Mouse (Mus musculus) E14TG2a.4 (cell line): ENCODE results near the gene Mymk.

ENCODE experiments used
- H3K27me3 ChIP-seq: 2 replicates; pipeline ENCODE4 v1.6.1; 2014; ENCODE audit warnings: low read length, control low read depth; ENCODE audit not compliant: insufficient read depth
- H3K36me3 ChIP-seq: 2 replicates; pipeline ENCODE4 v1.6.1; 2014; ENCODE audit warnings: low read length, control low read depth; ENCODE audit not compliant: insufficient read depth
- H3K4me1 ChIP-seq: replicated peaks from 2 replicates; pipeline ENCODE4 v1.6.1; 2014; ENCODE audit warnings: low read depth, low read length, control low read depth
- H3K4me3 ChIP-seq: replicated peaks from 2 replicates; pipeline ENCODE4 v1.5.1; 2014; ENCODE audit warnings: mild to moderate bottlenecking, low read length
- H3K9me3 ChIP-seq: 2 replicates; pipeline ENCODE4 v1.6.1; 2014; ENCODE audit warnings: low read length, control low read depth
- CTCF ChIP-seq: conservative IDR thresholded peaks from 2 replicates; pipeline ENCODE4 v1.5.1; 2014; ENCODE audit warnings: low read length
- NANOG ChIP-seq: IDR thresholded peaks from 2 replicates; pipeline ENCODE4 v1.6.1; 2014; ENCODE audit warnings: borderline replicate concordance, low read length, mixed read lengths
- POU5F1 ChIP-seq: IDR thresholded peaks from 2 replicates; pipeline ENCODE4 v1.6.1; 2014; ENCODE audit warnings: low read length, borderline replicate concordance

Gene Mymk

GRCm38 (mm10) chr2:27075485-27075884, 3.5 kb upstream of the Mymk start:
- H3K27me3 ChIP-seq = peaks cover 9% of the 10 kb centered on the region
- no peaks in the 10 kb centered on the region for H3K9me3 ChIP-seq
- peaks cover 7% of the 10 kb centered on the region; the same call in 1 of the 2 replicates for H3K4me1 ChIP-seq
- TF ChIP-seq CTCF (peak; percentile 28; the same call in 1 of the 2 replicates), POU5F1 (no peak)
- H3K4me3 ChIP-seq = no peak overlapping the region
- no peaks in the 10 kb centered on the region for H3K36me3 ChIP-seq

DNA sequence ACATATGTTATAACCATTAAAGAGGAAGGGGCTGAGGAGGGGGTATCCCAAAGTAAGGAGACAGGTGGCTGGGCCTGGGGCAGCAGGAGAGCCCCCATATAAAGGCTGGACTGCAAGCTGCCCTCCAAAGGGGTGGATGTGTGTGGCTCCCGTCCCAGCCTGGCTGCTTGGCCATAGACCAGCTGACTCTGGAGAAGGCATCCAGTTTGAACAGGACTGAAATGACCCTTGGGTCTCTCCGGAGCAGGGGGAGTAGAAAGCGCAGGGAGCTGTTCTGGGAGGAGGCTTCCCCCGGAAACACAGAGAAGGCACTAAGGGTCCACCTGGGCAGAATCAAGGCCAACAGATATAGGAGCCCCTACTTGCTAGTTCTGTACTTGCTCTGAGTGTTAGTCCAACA, 2.8 kb upstream of the Mymk start:
- H3K9me3 ChIP-seq = no peaks in the 10 kb centered on the region
- H3K36me3 ChIP-seq = no peaks in the 10 kb centered on the region
- TF ChIP-seq NANOG (no peak), CTCF (no peak), POU5F1 (no peak)
- no peak overlapping the region for H3K4me3 ChIP-seq
- peaks cover 7% of the 10 kb centered on the region; the same call in 1 of the 2 replicates for H3K4me1 ChIP-seq
- H3K27me3 ChIP-seq = peaks cover 8% of the 10 kb centered on the region

- TF ChIP-seq POU5F1 (no peak), CTCF (no peak), NANOG (no peak)
- H3K27me3 ChIP-seq = no peaks in the 10 kb centered on the region
- H3K36me3 ChIP-seq = no peaks in the 10 kb centered on the region
- H3K4me3 ChIP-seq = no peak overlapping the region
- H3K9me3 ChIP-seq = no peaks in the 10 kb centered on the region
- no peaks in the 10 kb centered on the region for H3K4me1 ChIP-seq
Measured at GRCm38 (mm10) chr2:27073407-27073806, 1.4 kb upstream of the Mymk start.

GRCm38 (mm10) chr2:27071137-27071536, 842 bp downstream of the Mymk start:
- H3K4me1 ChIP-seq = no peaks in the 10 kb centered on the region
- no peaks in the 10 kb centered on the region for H3K27me3 ChIP-seq
- H3K9me3 ChIP-seq = no peaks in the 10 kb centered on the region
- H3K36me3 ChIP-seq = no peaks in the 10 kb centered on the region
- TF ChIP-seq NANOG = no peak
- no peak for TF ChIP-seq CTCF
- no peak for TF ChIP-seq POU5F1
- no peak overlapping the region for H3K4me3 ChIP-seq

- no peaks in the 10 kb centered on the region for H3K9me3 ChIP-seq
- no peaks in the 10 kb centered on the region for H3K4me1 ChIP-seq
- H3K27me3 ChIP-seq = no peaks in the 10 kb centered on the region
- H3K36me3 ChIP-seq = no peaks in the 10 kb centered on the region
- no peak overlapping the region for H3K4me3 ChIP-seq
- TF ChIP-seq NANOG = no peak
- no peak for TF ChIP-seq CTCF
- TF ChIP-seq POU5F1 = no peak
Measured at GRCm38 (mm10) chr2:27070247-27070813, 1.6 kb downstream of the Mymk start.

DNA sequence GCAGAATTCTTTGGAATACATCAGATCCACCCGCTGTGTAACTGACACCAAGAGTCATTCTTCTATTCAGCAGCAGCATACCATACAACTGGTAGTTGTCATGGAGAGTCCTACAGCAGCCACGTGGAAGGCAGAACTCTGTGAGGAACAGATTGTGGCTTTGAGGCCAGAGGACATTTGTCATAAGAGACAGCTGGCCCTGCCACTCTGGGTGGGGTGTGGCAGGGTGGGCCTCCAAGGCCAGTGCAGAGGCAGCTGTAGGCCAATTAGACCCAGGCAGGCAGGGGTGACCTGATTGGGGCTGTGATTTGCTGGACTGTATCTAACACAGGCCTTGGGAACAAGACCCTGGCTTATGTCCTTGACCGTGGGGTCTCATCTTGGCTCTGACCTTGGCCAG, 2.3 kb downstream of the Mymk start:
- no peak overlapping the region for H3K4me3 ChIP-seq
- no peaks in the 10 kb centered on the region for H3K9me3 ChIP-seq
- no peaks in the 10 kb centered on the region for H3K4me1 ChIP-seq
- no peaks in the 10 kb centered on the region for H3K27me3 ChIP-seq
- no peaks in the 10 kb centered on the region for H3K36me3 ChIP-seq
- TF ChIP-seq CTCF (no peak), POU5F1 (no peak), NANOG (no peak)

DNA sequence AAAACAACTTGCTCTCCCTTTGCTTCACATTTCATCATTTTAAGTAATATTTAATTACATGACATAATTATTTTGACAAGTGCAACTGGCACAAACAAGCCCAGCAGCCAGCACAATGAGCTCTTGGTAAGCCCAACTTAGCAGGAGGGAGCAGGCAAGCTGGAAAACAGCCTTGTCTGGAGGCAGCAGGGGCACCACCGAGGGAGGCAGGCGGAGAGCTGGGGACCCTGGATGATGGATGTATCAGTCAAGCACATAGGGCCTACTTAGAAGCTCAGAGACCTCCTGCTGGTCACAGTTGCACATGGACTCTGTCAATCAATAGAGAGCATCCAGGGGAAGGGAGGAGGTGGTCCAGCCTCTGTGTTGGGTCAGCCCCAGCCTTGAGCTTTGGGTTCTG, 4.0 kb downstream of the Mymk start:
- Histone ChIP-seq H3K4me3 (no peak overlapping the region), H3K27me3 (no peaks in the 10 kb centered on the region), H3K4me1 (no peaks in the 10 kb centered on the region), H3K36me3 (no peaks in the 10 kb centered on the region), H3K9me3 (no peaks in the 10 kb centered on the region)
- TF ChIP-seq CTCF = no peak
- no peak for TF ChIP-seq NANOG
- no peak for TF ChIP-seq POU5F1

DNA sequence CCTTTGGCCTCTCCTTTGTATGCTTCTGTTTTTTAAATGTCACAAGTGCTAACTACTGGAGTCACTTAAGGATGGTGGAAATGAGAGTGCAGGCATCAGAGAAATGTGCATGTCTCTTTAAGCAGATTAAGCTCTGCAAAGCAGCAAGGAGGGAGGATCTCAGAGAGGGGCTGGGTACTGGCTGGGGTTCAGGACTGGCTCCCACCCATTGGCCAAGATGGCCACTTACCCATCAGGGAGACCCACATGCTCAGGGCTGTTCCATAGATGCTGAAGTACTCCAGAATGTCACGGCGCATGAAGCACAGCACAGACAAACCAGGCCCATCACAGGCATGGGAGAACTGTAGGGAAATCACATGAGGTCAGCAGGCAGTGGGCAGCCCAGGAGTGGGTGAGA, 4.9 kb downstream of the Mymk start:
- Histone ChIP-seq H3K36me3 (no peaks in the 10 kb centered on the region), H3K9me3 (no peaks in the 10 kb centered on the region), H3K27me3 (no peaks in the 10 kb centered on the region), H3K4me3 (no peak overlapping the region), H3K4me1 (no peaks in the 10 kb centered on the region)
- TF ChIP-seq CTCF = no peak
- TF ChIP-seq NANOG = no peak
- no peak for TF ChIP-seq POU5F1

- Histone ChIP-seq H3K36me3 (no peaks in the 10 kb centered on the region), H3K4me3 (no peak overlapping the region), H3K4me1 (no peaks in the 10 kb centered on the region), H3K27me3 (no peaks in the 10 kb centered on the region), H3K9me3 (no peaks in the 10 kb centered on the region)
- TF ChIP-seq NANOG (no peak), CTCF (no peak), POU5F1 (no peak)
Measured at GRCm38 (mm10) chr2:27059187-27059586, 12.8 kb downstream of the Mymk start.

DNA sequence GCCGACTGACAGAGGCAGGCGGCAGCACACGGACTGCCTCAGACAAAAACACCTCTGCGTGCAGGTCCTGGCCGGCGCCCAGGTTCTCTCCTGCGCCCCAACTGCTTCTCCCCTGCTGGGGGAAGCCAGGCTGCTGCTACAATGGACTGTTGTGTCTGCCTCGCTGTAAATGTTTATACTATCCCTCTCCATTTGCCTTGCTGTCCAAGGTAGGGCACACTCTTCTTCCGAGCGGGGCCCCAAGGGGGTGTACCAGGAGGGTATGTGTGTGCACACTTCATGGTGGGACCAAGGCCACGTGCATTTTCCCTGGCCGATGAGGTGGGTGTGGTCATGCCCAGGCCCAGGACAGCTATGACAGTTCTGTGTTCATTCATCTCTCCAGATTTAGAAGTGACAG, 13.2 kb downstream of the Mymk start:
- TF ChIP-seq POU5F1 (no peak), NANOG (no peak), CTCF (no peak)
- no peaks in the 10 kb centered on the region for H3K36me3 ChIP-seq
- H3K4me1 ChIP-seq = no peaks in the 10 kb centered on the region
- H3K9me3 ChIP-seq = no peaks in the 10 kb centered on the region
- H3K27me3 ChIP-seq = no peaks in the 10 kb centered on the region
- H3K4me3 ChIP-seq = no peak overlapping the region
